Mouse (Mus musculus) skeletal muscle tissue, adult 2 months (tissue): ENCODE measurements around the gene Clk1.
A peak's percentile ranks its signal among the peaks of the same experiment; 100 is the strongest.

Experiments
- DNase-seq: peaks from one replicate; pipeline ENCODE4 v3.0.0-alpha.2; 2012; ENCODE audit warnings: low read depth, low spot score

The Clk1 gene

DNA sequence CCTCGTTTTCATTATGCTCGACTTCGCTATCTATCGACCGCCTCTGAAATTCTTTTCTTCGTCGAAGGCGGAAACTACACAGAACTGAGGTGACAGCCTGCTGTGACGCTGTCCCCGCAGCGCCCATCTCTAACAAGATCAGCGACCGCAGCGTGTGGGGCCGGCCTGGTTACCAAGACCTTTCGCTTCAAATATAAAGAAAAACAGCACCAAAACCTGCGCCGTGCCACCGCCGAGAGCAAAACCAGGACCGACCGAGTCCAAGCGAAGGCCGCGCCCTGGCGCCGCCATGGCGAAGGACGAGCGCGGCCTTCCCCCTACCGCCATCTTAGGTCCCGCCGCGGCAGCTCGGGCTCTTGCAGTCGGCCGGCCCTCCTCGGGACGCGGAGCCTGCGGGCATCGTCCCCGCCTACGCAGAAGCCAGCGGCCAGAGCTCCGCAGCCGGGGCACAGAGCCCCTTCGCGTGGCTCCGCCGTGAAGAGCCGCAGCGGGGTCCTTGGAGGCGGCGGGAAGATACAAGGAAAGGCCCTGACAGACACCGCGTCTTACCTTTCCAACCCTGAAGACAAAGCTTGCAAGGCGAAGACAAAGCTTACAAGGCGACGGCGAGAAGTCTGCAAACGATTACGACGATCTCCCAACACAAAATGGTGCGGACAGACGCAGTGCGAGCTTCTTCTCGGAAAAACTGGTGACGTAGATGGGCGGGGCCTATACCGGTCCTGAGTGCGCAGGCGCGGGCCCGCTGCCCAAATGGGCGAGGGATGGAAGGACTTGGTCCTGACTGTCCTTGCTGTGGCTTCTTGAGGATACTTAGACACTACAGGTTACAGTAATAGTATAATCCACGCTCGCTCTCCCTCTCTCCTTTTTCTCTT, at the start of gene Clk1:
TSS of gene Clk1 (minus strand) at position 696 of the 878 bp plus-strand sequence.
- peak; percentile 98 for DNase-seq

DNA sequence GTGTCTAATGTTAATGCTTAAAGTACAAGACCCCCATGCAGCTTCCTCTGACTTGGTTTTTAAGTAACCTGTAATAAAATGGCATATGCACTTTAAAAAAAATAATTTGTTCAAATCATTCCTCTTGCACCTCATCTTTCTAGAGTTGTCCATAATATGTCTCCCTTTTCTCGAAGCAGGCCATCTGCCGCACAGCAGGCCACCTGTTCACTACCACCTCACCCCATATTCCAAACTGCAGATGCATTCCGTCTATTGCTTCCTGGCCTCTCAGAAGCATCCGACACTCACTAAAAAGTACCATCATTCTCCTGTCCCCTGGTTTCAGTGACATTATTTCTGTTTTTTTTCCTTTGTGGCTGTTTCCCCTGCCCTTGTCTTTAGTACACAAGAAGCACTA, 41.7 kb upstream of the Clk1 start:
- no peak for DNase-seq

DNA sequence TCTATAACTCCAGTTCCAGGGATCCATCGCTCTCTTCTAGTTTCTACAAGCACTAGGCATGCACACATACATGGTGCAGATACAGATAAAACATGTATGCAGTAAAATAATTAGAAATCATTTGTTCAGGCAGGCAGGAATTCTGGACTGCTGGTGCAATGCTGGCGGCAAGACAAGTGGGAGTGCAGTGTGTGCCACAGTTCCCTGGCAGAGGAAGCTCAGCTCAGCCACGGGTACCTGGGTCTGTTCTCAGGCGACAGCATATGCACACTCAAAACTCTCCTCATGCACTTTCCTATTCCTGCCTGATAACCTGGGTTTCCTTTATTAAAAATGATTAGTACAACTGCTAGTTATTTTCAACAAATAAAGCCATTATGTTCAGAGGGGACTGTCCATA, 41.2 kb upstream of the Clk1 start:
- no peak for DNase-seq

DNA sequence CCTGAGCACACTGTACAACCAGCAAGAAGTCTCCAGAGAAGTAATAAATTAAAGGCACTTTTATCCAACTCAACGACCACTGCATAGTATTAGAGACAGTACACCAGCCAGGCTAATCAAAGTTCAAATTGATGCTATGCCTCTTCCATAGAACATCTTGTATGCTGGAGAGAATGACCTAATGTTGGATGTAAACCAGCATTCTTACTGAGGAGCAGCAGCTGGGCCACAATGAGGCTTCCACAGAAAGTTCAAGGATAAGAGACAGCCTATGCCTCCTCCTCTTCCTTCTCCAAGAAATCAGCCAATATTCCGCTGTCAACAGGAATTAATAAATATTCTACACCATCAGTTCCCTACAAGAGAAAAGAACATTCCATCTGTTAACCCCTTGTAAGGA, 40.1 kb upstream of the Clk1 start:
- no peak for DNase-seq

DNA sequence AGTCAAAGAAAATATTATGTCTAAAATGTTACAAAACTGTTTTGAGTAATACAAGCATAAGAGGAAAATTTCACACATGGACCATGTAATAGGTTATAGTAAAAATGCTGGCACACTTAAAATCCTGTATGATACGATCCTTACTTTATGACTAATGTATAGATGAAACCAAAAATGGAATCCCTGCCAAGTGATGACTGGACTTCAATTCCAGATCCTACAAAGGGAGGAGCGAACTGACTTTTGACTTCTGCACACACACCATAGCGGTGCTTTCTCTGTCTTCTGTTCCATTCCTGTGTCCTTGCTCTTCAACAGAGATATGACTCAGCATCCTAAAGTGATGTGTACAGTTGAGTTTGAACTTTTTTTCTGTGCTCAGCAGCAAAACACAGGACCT, 36.7 kb upstream of the Clk1 start:
- DNase-seq, result no peak

DNA sequence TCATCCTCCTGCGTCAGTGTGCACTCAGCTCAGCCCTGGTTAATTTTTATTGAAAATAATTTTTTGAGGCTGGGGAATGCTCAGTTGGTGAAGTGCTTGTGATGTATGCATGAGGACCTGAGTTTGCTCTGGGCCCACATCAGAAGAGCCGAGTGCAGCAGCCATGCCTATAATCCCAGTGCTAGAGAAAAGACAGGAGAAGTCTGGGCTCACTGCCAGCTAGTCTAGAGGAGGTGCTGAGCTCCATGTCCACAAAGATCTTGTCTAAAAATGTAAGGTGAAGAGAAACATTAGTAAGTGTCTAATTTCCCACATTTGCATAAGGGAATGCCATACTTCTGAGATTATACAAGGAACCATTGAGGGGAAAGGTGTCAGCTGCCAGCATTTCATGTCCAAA, 35.0 kb upstream of the Clk1 start:
- no peak for DNase-seq

DNA sequence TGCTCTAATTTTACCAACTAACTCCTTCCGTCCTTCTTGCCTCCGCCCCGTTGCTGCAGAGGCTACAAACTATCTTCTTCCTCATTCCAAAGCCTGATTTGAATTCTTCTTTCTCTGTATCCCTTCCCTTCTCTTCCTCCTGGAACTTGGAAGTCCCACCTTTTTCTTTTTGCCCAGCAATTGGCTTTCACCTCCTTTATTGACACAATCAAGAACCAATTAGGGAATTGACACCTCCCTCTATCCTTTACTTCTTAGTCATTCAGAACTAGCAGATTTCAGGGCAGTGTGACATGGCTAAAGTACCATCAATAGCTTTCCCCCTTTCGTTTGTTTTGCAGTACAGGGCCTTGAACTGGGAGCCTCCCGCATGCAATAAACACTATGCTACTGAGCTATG, 34.3 kb upstream of the Clk1 start:
- no peak for DNase-seq

DNA sequence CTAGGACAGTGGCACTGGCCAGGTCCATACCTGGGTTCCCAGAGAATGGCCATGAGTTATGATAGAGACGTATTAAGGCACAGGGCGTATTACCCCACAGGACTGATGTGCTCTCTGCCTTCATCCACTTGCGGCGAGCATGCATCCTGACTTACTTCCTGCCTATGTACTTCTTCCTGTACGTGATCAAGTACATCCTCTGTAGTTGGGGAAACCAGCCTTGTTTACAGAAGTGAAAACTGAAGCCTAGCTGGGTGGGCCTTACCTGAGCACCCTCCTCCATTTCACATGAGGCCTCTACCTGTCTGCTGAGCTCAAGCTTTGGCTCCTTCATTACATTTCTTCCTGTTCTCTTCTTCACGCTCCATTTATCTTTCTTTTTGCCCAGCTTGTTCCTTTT, 30.4 kb upstream of the Clk1 start:
- DNase-seq, result no peak

DNA sequence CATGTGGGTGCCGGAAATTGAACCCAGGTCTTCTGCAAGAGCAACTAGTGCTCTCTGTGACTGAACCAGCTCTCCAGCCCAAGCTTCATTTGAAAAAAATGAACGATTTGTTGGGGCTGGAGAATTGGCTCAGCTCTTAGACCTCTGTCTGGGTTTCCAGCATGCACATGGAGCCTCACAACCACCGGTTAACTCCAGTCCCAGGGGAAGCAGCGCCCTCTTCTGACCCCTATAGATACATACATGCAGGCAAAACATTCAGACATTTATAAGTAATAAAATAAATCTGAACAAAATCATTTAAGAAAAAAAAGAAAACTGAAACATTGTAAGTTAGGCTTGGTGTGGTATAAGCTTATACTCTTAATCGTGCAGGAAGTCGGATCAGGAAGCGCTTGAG, 24.5 kb upstream of the Clk1 start:
- no peak for DNase-seq

DNA sequence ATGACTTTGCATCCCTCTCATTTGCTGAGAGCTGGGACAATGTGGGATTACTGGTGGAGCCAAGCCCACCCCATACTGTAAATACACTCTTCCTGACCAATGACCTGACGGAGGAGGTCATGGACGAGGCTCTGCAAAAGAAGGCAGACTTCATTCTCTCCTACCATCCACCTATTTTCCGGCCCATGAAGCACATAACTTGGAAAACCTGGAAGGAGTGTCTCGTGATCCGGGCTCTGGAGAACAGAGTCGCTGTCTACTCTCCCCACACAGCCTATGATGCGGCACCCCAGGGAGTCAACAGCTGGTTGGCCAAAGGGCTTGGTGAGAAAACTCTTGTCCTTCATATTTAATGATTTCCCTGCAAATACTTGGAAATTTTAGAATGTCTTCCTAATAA, 23.9 kb upstream of the Clk1 start:
- no peak for DNase-seq

DNA sequence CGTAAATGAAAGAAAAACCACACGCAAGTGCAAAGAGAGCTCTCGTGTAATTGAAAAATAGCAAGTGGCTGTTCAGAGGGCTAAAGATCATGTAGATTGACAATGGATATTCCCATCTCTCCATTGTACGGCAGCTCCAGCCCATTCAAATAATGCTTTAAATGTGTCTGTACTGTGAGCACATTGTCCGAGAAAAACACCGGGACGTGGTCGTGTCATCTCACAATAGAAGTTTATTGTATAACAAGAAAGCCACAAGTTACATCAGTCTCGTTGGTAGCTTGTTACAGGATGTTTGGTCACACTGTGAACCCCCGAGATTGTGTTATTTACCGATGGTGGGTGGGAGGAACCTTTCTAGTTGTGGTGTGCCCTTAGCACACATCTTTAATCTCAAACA, 22.0 kb upstream of the Clk1 start:
- no peak for DNase-seq

DNA sequence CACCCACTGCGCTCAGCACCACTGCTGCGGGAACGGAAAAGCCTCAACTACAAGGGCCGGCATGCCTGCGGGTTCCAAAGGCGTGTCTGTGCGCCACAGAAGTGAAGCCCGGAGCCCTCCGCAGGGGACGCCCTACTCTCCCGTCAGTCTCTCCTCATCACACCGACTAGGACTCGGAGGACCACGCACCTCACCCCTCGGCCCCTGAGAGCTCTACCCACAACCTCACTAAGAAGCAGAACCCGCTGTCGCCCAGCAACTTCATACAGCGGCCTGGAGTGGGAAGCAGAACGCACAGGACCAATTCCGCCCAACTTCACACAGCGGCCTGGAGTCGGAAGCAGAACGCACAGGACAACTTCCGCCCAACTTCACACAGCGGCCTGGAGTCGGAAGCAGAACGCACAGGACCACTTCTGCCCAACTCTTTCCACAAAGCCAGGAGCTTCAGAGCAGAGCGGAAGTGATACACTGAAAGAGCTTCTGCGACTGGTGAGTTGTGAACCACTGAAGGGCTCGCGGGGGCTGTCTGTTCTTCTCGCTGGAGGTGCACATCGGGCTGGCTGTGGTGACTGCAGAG, 21.4 kb upstream of the Clk1 start, which contains the start of the genes Nif3l1 and Ppil3:
TSS of gene Nif3l1 (plus strand) at position 9 of the 580 bp plus-strand sequence.
TSS of gene Ppil3 (minus strand) at position 344 of the 580 bp plus-strand sequence.
- peak; percentile 80 for DNase-seq

DNA sequence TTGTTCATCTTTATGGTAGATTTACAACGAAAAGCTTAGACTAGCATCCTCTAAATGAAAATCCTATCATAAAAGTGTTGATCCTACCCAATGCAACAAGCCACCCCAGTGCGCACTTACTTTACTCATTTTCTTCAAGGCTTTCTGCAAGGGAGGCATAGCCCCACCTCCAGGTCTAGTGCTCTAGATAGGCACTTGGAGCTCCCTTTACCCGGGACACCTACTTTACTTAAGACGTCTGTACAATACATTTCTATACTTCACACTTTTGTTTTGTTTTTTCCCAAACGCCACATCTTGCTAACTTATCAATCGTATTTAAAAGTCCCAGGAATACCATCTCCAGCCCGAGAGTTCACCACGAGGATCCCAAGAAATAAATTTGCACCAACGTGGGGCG, 20.8 kb upstream of the Clk1 start:
- DNase-seq, result no peak

DNA sequence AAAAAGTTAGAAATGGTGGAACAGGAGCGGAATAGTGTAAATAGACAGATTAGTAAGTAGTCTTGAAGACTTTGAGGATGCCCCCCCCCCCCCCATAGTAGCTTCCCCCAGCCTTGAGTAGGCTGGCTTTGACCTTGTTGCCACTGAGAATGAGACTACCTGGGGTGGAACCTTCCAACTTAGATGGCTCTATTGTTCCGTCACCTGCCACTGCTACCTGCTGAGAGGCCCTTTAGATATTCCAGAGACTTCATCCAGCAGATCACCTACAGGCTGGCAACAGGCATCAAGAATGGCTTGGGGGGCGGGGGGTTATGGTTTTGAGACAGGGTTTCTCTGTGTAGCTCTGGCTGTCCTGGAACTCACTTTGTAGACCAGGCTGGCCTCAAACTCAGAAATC, 685 bp upstream of the Clk1 start:
- no peak for DNase-seq

DNA sequence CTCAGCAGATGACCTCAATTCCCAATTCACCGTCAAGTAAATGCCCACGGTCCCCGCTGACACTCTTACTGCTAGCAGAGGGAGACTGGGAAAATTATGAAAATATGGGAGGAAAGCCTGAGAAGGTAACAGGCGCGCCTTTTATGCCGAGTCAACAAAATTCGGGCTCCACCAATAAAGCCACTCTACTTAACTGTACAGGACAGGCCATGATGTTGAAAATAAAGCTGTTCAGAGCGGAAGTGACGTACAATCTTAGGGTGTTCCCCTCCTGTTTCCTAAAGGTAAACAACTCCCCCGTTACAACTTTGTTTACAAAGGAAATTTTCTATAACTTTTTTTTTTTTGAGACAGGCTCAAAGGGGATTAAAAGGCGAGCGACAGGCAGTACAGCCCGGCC, 987 bp downstream of the Clk1 start:
- DNase-seq, result peak; percentile 67

DNA sequence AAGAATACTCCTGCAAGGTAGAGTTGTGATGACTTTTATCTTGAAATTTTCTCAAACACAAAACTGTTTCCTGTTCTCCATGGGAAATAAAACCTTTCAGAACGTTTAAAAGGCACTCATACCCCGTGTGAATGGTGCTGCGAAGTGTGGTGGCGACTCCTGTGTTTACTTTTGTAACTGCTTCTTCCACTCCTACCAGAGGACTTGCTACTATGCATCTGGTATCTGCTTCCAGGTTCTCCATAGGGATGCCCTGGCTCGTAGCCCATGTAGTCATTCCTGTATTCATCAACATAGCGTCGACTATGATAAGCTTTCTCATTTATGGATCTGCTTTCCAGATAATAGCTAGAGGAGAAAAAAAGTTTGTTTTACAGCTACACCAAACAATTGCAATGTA, 2.9 kb downstream of the Clk1 start:
- no peak for DNase-seq

DNA sequence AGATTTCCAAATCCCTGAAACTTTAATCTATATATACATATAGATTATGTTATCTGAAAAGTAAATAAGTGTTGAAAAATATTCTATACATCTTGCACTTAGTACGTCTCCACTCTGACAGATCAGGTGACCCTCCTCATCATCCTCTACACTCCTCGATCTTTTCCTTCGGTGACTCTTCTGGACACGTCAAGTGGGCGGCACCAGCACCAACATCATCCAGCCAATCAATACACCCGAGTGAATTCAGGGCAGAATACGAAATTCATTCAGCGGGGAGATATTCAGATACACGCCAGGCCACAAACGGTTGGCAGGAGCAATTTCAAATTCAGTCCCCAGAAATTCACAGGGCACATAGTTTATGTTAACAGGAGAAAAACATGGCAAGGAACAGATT, 3.8 kb downstream of the Clk1 start:
- no peak for DNase-seq

DNA sequence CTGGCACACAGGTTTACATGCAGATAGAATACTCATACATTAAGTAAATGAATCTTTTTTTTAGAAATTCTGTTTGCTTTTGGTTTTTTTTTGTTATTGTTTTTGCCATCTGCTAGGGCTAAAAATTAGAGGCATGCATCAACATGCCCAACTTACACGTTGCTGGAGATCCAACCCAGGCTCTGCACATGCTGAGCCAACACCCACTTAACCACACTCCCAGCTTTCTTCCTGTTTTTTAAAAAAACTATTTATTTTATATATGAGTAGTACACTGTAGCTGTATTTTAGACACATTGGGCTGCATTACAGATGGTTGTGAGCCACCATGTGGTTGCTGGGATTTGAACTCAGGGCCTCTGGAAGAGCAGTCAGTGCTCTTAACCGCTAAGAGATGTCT, 7.8 kb downstream of the Clk1 start:
- no peak for DNase-seq

DNA sequence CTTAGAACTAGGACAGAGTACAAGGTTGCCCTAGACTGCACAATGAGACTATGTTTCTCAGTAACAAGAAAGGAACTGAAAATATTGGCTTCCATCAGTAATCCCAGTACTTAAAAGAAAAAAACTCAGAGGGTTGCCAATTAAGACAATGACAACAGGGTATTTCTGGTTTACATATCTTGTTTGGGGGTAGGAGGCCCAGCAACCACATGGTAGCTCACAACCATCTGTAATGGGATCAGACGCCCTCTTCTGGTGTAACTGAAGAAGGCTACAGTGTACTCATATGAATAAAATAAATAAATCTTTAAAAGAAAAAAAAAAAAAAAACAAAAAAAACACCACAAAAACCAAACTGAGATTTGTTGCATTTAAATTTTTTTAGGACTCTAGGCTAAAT, 8.4 kb downstream of the Clk1 start:
- no peak for DNase-seq

DNA sequence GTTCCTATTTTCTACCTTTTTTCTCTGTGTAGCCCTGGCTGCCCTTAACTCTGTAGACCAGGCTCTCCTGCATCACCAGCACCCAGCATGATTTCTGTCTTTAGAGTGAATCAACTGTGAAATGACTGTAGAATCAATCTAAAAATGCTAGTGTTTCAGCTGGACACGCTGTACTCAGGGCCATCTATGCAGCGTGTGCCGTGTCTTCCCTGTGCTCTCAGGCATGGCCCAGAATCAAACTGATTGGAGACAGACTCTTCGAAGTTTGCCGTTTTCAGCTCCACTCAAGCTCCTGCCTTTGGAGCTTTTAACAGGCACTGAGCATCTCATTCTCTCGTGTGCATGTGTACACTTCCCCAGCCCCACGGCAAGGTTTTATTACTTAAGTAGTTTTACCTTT, 13.1 kb downstream of the Clk1 start:
- DNase-seq, result no peak

DNA sequence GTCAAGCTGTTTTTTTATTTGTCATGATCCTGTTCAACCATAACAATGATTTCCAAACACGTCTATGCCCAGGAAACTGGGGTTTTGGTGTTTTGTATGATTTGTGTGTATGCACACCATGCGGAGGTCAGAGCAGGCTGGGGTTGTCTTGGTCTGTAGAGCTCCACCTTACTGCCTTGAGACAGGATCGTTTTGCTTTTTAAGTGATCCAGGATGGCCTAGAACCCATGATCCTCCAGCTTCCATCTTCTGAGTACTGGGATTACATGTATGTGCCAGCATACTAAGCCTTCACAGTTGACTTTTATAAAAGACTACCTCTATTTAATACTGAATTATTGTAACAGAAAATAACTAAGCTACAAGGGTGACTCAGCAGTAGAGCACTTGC, 13.7 kb downstream of the Clk1 start:
- DNase-seq, result no peak

DNA sequence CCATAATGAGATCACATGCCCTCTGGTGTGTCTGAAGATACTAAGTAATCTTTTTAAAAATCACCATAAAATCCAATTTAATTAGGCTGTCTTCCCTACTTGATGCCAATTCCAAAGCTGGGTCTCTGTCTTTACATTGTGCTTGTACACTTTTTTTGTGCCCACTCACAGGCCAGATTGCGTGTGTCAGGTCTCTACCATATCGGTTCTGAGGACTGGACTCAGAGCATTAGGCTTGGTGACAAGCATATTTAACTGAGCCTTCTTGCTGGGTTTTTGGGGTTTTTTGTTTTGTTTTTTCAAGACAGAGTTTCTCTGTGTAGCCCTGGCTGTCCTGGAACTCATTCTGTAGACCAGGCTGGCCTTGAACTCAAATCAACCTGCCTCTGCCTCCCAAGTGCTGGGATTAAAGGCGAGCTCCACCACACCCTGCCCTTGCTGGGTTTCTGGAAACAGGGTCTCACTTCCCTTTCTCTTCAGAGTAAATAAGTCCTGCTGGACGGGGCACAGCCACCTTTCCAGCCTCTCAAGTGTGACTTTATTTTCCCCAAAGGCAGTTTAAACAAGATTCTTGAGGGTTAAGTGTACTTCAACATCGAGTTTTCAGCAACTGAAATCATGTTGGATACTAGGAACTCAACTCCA, 14.2 kb downstream of the Clk1 start:
- DNase-seq, result no peak

DNA sequence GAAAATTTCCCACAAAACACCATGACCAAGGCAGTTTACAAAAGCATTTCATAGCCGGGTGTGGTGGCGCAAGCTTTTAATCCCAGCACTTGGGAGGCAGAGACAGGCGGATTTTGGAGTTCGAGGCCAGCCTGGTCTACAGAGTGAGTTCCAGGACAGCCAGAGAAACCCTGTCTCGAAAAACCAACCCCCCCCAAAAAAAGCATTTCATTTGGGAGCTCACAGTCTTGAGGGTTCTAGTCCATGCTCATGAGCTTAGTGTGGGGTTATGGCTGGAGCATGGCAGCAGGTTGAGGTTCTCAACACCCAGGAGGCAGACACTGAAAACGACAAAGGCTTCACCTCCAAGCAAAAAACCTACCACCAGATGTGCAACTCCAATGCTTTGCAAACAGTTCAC, 15.7 kb downstream of the Clk1 start:
- no peak for DNase-seq
